Comparison of ENCODE assay signal across 8 mouse cellular contexts in genomic region chr11:8445915-8446356, GRCm38 (mm10).
DNase-seq lines count a peak whose midpoint lies in the region; ATAC-seq and TF ChIP-seq lines count a peak whose summit lies in the region.

No protein-coding gene starts in this region.

- H3K27ac ChIP-seq in neural tube, embryonic 11.5 days (ENCODE audit: low read depth, low read length) = no peak overlapping the region
- peak overlapping the region; percentile 41 for H3K27ac ChIP-seq in heart, embryonic 12.5 days (ENCODE audit: poor library complexity, severe bottlenecking)
- peak overlapping the region; percentile 72 for H3K27ac ChIP-seq in lung, postnatal 0 days (ENCODE audit: low read length)
- peak overlapping the region; percentile 35 for H3K27ac ChIP-seq in stomach, embryonic 15.5 days

- no peak overlapping the region for H3K4me3 ChIP-seq in neural tube, embryonic 11.5 days (ENCODE audit: low read depth, low read length)
- no peak overlapping the region for H3K4me3 ChIP-seq in heart, embryonic 12.5 days
- H3K4me3 ChIP-seq in lung, postnatal 0 days (ENCODE audit: low read depth, low read length) = no peak overlapping the region
- H3K4me3 ChIP-seq in stomach, embryonic 15.5 days (replicated peaks) = no peak overlapping the region

- DNase-seq in neural tube, embryonic 11.5 days (ENCODE audit: low spot score) = peak; percentile 9
- no peak for DNase-seq in neural tube, embryonic 10.5 days (ENCODE audit: extremely low spot score, low spot score)
- DNase-seq in cerebellum, postnatal 25 days = peak; percentile 54 to 74
- DNase-seq in kidney, postnatal 36 days = peak; percentile 79 to 80
- DNase-seq in lung, postnatal 0 days (ENCODE audit: low spot score) = peak; percentile 88

- H3K4me1 ChIP-seq in neural tube, embryonic 11.5 days (ENCODE audit: control insufficient read depth, insufficient read depth, low read length) = no peaks in the 10 kb centered on the region
- H3K4me1 ChIP-seq in heart, embryonic 12.5 days (replicated peaks) = peaks cover 44% of the 10 kb centered on the region
- peaks cover 3% of the 10 kb centered on the region; the same call in 1 of the 2 replicates for H3K4me1 ChIP-seq in lung, postnatal 0 days (ENCODE audit: insufficient read depth, low read depth, low read length)
- peaks cover 8% of the 10 kb centered on the region; the same call in 1 of the 2 replicates for H3K4me1 ChIP-seq in stomach, embryonic 15.5 days

- no peak overlapping the region for H3K4me2 ChIP-seq in neural tube, embryonic 11.5 days (ENCODE audit: low read depth)
- H3K4me2 ChIP-seq in heart, embryonic 12.5 days = peak overlapping the region; percentile 39; the same call in 1 of the 2 replicates
- H3K4me2 ChIP-seq in lung, postnatal 0 days (replicated peaks; ENCODE audit: low read depth, low read length) = no peak overlapping the region
- no peak overlapping the region for H3K4me2 ChIP-seq in stomach, embryonic 15.5 days

- H3K9ac ChIP-seq in neural tube, embryonic 11.5 days (ENCODE audit: low read length) = no peak overlapping the region
- H3K9ac ChIP-seq in heart, embryonic 12.5 days = no peak overlapping the region
- H3K9ac ChIP-seq in lung, postnatal 0 days (replicated peaks; ENCODE audit: low read depth) = no peak overlapping the region
- H3K9ac ChIP-seq in stomach, embryonic 15.5 days = no peak overlapping the region

- 0 out of 2 replicates have a peak, but pooled peaks have one; percentile 50 for ATAC-seq in neural tube, embryonic 11.5 days (ENCODE audit: insufficient read depth, low FRiP score, low TSS enrichment)
- no peak for ATAC-seq in heart, embryonic 12.5 days (ENCODE audit: insufficient number of reproducible peaks, low FRiP score)
- ATAC-seq in lung, postnatal 0 days = peak; percentile 47
- peak; percentile 33; the same call in 1 of the 2 replicates for ATAC-seq in stomach, embryonic 15.5 days (ENCODE audit: insufficient read depth, low FRiP score, low read depth)
- ATAC-seq in CD4-positive, CD25-positive, alpha-beta regulatory T cell, adult 4 months = no peak

- H3K27me3 ChIP-seq in neural tube, embryonic 11.5 days (ENCODE audit: control insufficient read depth, insufficient read depth, low read length) = no peaks in the 10 kb centered on the region
- H3K27me3 ChIP-seq in heart, embryonic 12.5 days (replicated peaks) = no peaks in the 10 kb centered on the region
- H3K27me3 ChIP-seq in lung, postnatal 0 days (replicated peaks; ENCODE audit: insufficient read depth, low read length) = no peaks in the 10 kb centered on the region
- no peaks in the 10 kb centered on the region for H3K27me3 ChIP-seq in stomach, embryonic 15.5 days (replicated peaks)

- no peaks in the 10 kb centered on the region for H3K36me3 ChIP-seq in neural tube, embryonic 11.5 days (ENCODE audit: control insufficient read depth, insufficient read depth, low read length)
- H3K36me3 ChIP-seq in heart, embryonic 12.5 days = peaks cover 75% of the 10 kb centered on the region
- H3K36me3 ChIP-seq in lung, postnatal 0 days (ENCODE audit: insufficient read depth, low read length) = peaks cover 52% of the 10 kb centered on the region
- peaks cover 61% of the 10 kb centered on the region for H3K36me3 ChIP-seq in stomach, embryonic 15.5 days

- TF ChIP-seq EP300 in lung, postnatal 0 days (IDR thresholded peaks at IDR 0.05) = peak; percentile 47

- TF ChIP-seq CTCF in lung, postnatal 0 days (IDR thresholded peaks at IDR 0.05) = 0 out of 2 replicates have a peak, but pooled peaks have one; percentile 11

- 82% methylated on average over 8 of the region's 8 CpGs for WGBS in neural tube, embryonic 11.5 days
- WGBS in heart, embryonic 12.5 days = 31% methylated on average over 8 of the region's 8 CpGs
- WGBS in lung, postnatal 0 days = 13% methylated on average over 8 of the region's 8 CpGs
- 40% methylated on average over 8 of the region's 8 CpGs for WGBS in stomach, embryonic 15.5 days

- H3K9me3 ChIP-seq in neural tube, embryonic 11.5 days (ENCODE audit: control insufficient read depth, low read length) = no peaks in the 10 kb centered on the region
- no peaks in the 10 kb centered on the region for H3K9me3 ChIP-seq in heart, embryonic 12.5 days (replicated peaks)
- H3K9me3 ChIP-seq in lung, postnatal 0 days (ENCODE audit: low read length) = no peaks in the 10 kb centered on the region
- no peaks in the 10 kb centered on the region for H3K9me3 ChIP-seq in stomach, embryonic 15.5 days

Comparison
In these comparisons a context has a peak if more than half of its experiments do, and no peak if none do; other contexts are left out.
1. ATAC-seq: peak in neural tube, embryonic 11.5 days (single experiment), lung, postnatal 0 days (single experiment) and stomach, embryonic 15.5 days (single experiment); none in heart, embryonic 12.5 days (single experiment) and CD4-positive, CD25-positive, alpha-beta regulatory T cell, adult 4 months (single experiment).